Mouse (Mus musculus): ENCODE measurements around the gene Rrp36. TPM values are rescaled to one million over a fixed set of nuclear protein-coding genes. Genes with fewer than 3 reads are reported as not detected.
A peak's percentile ranks its signal among the peaks of the same experiment; 100 is the strongest.

Rrp36 gene
- total RNA-seq (2012; rRNA removed) = 44.5 and 57.0 TPM in 2 replicates

DNA sequence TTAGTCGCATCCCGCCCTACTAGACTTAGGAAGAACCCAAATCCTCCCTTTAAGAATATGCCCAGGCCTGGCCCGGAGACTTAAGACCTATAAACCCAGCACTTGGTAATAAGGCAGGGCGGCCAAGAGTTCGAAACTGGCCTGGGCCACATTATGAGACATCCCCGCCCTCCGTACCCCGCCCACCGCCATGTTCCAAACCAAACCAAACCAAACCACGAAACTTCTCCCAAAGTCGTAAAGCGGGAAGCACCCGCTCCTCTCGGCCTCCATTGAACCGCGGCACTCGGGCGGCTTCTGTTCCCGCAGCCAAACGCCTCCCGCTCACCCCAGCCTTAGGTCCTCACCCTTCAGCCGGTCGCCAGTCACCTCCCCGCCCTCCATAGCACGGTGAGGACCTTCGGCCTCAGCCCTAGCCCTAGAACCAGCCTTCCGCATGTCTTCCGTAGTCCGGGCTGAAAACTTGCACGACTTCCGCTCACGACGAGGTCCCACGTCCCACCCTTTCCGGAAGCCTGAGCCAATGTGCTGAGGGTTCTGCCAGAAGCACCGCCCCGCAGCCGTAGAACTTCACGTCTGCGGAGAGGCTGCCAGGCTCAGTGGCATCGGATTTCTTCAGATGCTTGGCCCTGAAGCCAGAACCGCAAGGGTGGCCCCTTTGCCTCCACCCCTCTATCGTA, at the start of gene Rrp36:
TSS of gene Rrp36 (minus strand) at position 503 of the 680 bp plus-strand sequence.
- peaks cover 12 to 32% of the 10 kb centered on the region in 2 experiments for H3K4me1 ChIP-seq (ENCODE audit: control insufficient read depth in 2 of 2, insufficient read depth in 2 of 2, low read length in 2 of 2, poor library complexity in 1 of 2)
- H3K9ac ChIP-seq (ENCODE audit: insufficient read depth, low read depth, low read length, poor library complexity, severe bottlenecking) = peak within 1 kb of the TSS; percentile 94
- TF ChIP-seq MAFK (IDR thresholded peaks at IDR 0.05; ENCODE audit: insufficient read depth, low read depth, low read length) (no peak), ZC3H11A (IDR thresholded peaks at IDR 0.05; ENCODE audit: borderline replicate concordance, low read depth, low read length) (no peak), CHD2 (IDR thresholded peaks at IDR 0.05; ENCODE audit: low read depth, low read length) (no peak), ZNF384 (IDR thresholded peaks at IDR 0.05; ENCODE audit: low read depth, low read length) (no peak), HCFC1 (IDR thresholded peaks at IDR 0.05; ENCODE audit: borderline replicate concordance, insufficient read depth, low read length) (no peak)
- peaks cover 47% of the 10 kb centered on the region for H3K36me3 ChIP-seq (ENCODE audit: control insufficient read depth, insufficient read depth, low read length, poor library complexity, severe bottlenecking)
- H3K4me3 ChIP-seq (ENCODE audit: insufficient read depth in 1 of 2, low read depth in 1 of 2, low read length in 2 of 2, poor library complexity in 1 of 2, severe bottlenecking in 1 of 2) = peak within 1 kb of the TSS; percentile 88 to 97
- peak; percentile 88 for DNase-seq (ENCODE audit: low read depth, low spot score)
- H3K27ac ChIP-seq (ENCODE audit: insufficient read depth, low read depth, low read length, poor library complexity, severe bottlenecking) = peak within 1 kb of the TSS; percentile 98
- in situ Hi-C loops (cut with MboI; ENCODE audit: low sequenced_read_pairs in 2 of 2, unreplicated experiment in 2 of 2) = no loop called here
- H3K9me3 ChIP-seq (ENCODE audit: control insufficient read depth, insufficient read depth, low read depth, low read length) = no peaks in the 10 kb centered on the region

DNA sequence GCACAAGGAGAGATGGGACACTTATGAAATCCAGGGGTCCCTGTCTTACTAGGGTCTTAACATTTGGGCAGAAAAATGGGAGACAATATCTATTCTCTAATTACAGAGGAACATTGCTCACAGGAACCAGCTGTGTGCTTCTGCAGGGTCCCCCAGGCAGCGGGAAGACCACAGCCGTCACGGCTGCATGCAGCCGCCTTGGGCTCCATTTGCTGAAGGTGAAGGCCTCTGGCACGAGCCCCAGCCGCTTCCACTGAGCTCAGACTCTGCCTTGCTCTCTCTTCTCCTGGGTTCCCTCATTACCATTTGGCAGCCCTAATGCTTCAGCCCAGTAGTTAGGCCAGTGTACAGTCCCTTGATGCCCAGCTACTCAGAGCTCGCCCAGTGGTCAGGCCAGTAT, 46.9 kb upstream of the Rrp36 start:
- Histone ChIP-seq H3K36me3 (ENCODE audit: control insufficient read depth, insufficient read depth, low read length, poor library complexity, severe bottlenecking) (peaks cover 6% of the 10 kb centered on the region; the same call in 1 of the 2 replicates), H3K4me3 (ENCODE audit: insufficient read depth in 1 of 2, low read depth in 1 of 2, low read length in 2 of 2, poor library complexity in 1 of 2, severe bottlenecking in 1 of 2) (no peak overlapping the region), H3K9me3 (ENCODE audit: control insufficient read depth, insufficient read depth, low read depth, low read length) (no peaks in the 10 kb centered on the region), H3K9ac (ENCODE audit: insufficient read depth, low read depth, low read length, poor library complexity, severe bottlenecking) (no peak overlapping the region), H3K4me1 (ENCODE audit: control insufficient read depth in 2 of 2, insufficient read depth in 2 of 2, low read length in 2 of 2, poor library complexity in 1 of 2) (no peaks in the 10 kb centered on the region; a peak in 1 of 4 replicates), H3K27ac (ENCODE audit: insufficient read depth, low read depth, low read length, poor library complexity, severe bottlenecking) (no peak overlapping the region)
- in situ Hi-C loops (cut with MboI; ENCODE audit: low sequenced_read_pairs in 2 of 2, unreplicated experiment in 2 of 2) = no loop called here
- no peak for DNase-seq (ENCODE audit: low read depth, low spot score)
- no peak for TF ChIP-seq ZNF384 (IDR thresholded peaks at IDR 0.05; ENCODE audit: low read depth, low read length)
- no peak for TF ChIP-seq CHD2 (IDR thresholded peaks at IDR 0.05; ENCODE audit: low read depth, low read length)
- no peak for TF ChIP-seq MAFK (IDR thresholded peaks at IDR 0.05; ENCODE audit: insufficient read depth, low read depth, low read length)
- TF ChIP-seq HCFC1 (IDR thresholded peaks at IDR 0.05; ENCODE audit: borderline replicate concordance, insufficient read depth, low read length) = no peak
- no peak for TF ChIP-seq ZC3H11A (IDR thresholded peaks at IDR 0.05; ENCODE audit: borderline replicate concordance, low read depth, low read length)

DNA sequence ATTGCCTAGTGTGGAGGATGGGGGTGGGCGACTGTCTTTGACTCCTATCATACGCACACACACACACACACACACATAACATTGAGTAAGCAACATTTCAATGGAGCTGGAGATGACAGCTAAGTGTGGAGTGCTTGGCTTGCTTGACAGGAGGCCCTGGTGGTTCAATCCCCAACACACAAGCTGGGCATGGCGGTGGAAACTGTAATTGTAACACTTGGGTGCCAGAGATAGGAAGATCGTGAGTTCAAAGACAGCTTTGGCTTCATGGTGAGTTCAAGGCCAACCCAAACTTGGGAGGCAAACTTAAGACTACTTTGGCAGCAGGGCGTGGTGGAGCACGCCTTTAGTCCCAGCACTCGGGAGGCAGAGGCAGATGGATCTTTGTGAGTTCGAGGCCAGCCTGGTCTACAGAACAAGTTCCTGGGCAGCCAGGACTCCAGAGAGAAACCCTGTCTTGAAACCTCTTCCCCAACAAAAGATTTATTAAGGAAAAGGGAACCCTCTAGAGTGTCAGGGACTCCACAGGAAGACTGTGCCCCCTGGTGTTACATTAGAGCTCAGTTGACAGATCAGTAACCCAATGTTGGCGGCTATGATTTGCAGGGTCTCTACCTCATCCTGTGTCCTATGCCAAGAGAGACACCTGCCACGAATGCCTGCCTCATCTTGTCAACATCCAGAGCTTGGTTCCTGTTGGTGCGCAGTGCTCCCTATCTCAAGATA, 40.8 kb upstream of the Rrp36 start:
- Histone ChIP-seq H3K4me3 (ENCODE audit: insufficient read depth in 1 of 2, low read depth in 1 of 2, low read length in 2 of 2, poor library complexity in 1 of 2, severe bottlenecking in 1 of 2) (no peak overlapping the region), H3K27ac (ENCODE audit: insufficient read depth, low read depth, low read length, poor library complexity, severe bottlenecking) (no peak overlapping the region), H3K4me1 (ENCODE audit: control insufficient read depth in 2 of 2, insufficient read depth in 2 of 2, low read length in 2 of 2, poor library complexity in 1 of 2) (peaks cover 0 to 2% of the 10 kb centered on the region in 2 experiments; a peak in 2 of 4 replicates), H3K36me3 (ENCODE audit: control insufficient read depth, insufficient read depth, low read length, poor library complexity, severe bottlenecking) (peaks cover 8% of the 10 kb centered on the region; the same call in 1 of the 2 replicates), H3K9me3 (ENCODE audit: control insufficient read depth, insufficient read depth, low read depth, low read length) (no peaks in the 10 kb centered on the region), H3K9ac (ENCODE audit: insufficient read depth, low read depth, low read length, poor library complexity, severe bottlenecking) (no peak overlapping the region)
- in situ Hi-C loops (cut with MboI; ENCODE audit: low sequenced_read_pairs in 2 of 2, unreplicated experiment in 2 of 2) = no loop called here
- peak; percentile 73 for DNase-seq (ENCODE audit: low read depth, low spot score)
- TF ChIP-seq ZC3H11A (IDR thresholded peaks at IDR 0.05; ENCODE audit: borderline replicate concordance, low read depth, low read length) (peak; percentile 38; the same call in 1 of the 2 replicates), MAFK (IDR thresholded peaks at IDR 0.05; ENCODE audit: insufficient read depth, low read depth, low read length) (0 out of 2 replicates have a peak, but pooled peaks have one; percentile 6), HCFC1 (IDR thresholded peaks at IDR 0.05; ENCODE audit: borderline replicate concordance, insufficient read depth, low read length) (no peak)

DNA sequence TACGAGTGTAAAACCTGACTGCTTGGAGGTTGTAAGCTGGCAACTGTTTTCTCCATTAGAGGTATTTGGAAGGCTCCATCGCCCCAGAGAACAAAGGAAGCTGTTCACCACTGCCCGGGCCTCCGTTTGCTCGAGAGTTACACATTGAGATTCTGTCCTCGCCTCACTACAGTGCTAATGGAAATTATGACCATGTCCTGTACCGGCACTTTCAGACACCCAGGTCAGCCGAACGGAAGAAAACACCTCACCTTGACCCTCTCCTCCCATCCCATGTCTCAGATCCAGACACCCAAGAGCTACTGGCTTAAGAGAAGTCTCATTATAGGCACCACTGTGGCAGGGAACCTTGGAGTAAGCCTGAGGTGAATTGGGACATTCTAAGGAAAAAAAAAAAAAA, 39.7 kb upstream of the Rrp36 start:
- TF ChIP-seq ZC3H11A (IDR thresholded peaks at IDR 0.05; ENCODE audit: borderline replicate concordance, low read depth, low read length) (no peak), HCFC1 (IDR thresholded peaks at IDR 0.05; ENCODE audit: borderline replicate concordance, insufficient read depth, low read length) (no peak), ZNF384 (IDR thresholded peaks at IDR 0.05; ENCODE audit: low read depth, low read length) (no peak), MAFK (IDR thresholded peaks at IDR 0.05; ENCODE audit: insufficient read depth, low read depth, low read length) (no peak), CHD2 (IDR thresholded peaks at IDR 0.05; ENCODE audit: low read depth, low read length) (no peak)
- DNase-seq (ENCODE audit: low read depth, low spot score) = no peak
- in situ Hi-C loops (cut with MboI; ENCODE audit: low sequenced_read_pairs in 2 of 2, unreplicated experiment in 2 of 2) = no loop called here
- Histone ChIP-seq H3K36me3 (ENCODE audit: control insufficient read depth, insufficient read depth, low read length, poor library complexity, severe bottlenecking) (peaks cover 8% of the 10 kb centered on the region; the same call in 1 of the 2 replicates), H3K27ac (ENCODE audit: insufficient read depth, low read depth, low read length, poor library complexity, severe bottlenecking) (no peak overlapping the region), H3K4me3 (ENCODE audit: insufficient read depth in 1 of 2, low read depth in 1 of 2, low read length in 2 of 2, poor library complexity in 1 of 2, severe bottlenecking in 1 of 2) (no peak overlapping the region), H3K4me1 (ENCODE audit: control insufficient read depth in 2 of 2, insufficient read depth in 2 of 2, low read length in 2 of 2, poor library complexity in 1 of 2) (peaks cover 0 to 2% of the 10 kb centered on the region in 2 experiments; a peak in 2 of 4 replicates), H3K9me3 (ENCODE audit: control insufficient read depth, insufficient read depth, low read depth, low read length) (no peaks in the 10 kb centered on the region), H3K9ac (ENCODE audit: insufficient read depth, low read depth, low read length, poor library complexity, severe bottlenecking) (no peak overlapping the region)

Measured in ES-E14 (cell line).